Mouse (Mus musculus) kidney, adult 10 weeks (tissue): Measurements from ENCODE around the gene Tex26. TPM values are rescaled to one million over a fixed set of nuclear protein-coding genes. Genes with fewer than 3 reads are reported as not detected.

Experiments
- polyA plus RNA-seq: library from polyadenylated mRNA; stranded (reverse); fragments of 350-450 nt; fragmentation: Illumina TruSeq; extraction: RNeasy Lipid Tissue Mini Kit (QIAGEN cat#74804); gene quantifications from one replicate; pipeline ENCODE4 v1.2.3, GENCODE M21; 2014; ENCODE audit warnings: low read depth, low replicate concordance

Gene Tex26
- polyA plus RNA-seq: not detected

GRCm38 (mm10) chr5:149439531-149440179, at the start of gene Tex26:
Gene Tex26 (plus strand): TSS chr5:149439660.

GRCm38 (mm10) chr5:149411509-149412193, 27.8 kb upstream of the Tex26 start, which contains the start of gene Medag:
Gene Medag (plus strand): TSS chr5:149411749.

Other genes starting within 250 kb of the Tex26 start
- gene Alox5ap, start 174.9 kb upstream of the Tex26 start, polyA plus RNA-seq: 2.1 TPM
- 0.73 TPM for gene Medag, start 27.9 kb upstream of the Tex26 start, polyA plus RNA-seq
- not detected for gene Wdr95, start 89.0 kb downstream of the Tex26 start, polyA plus RNA-seq
- 279 TPM for gene Hsph1, start 196.7 kb downstream of the Tex26 start, polyA plus RNA-seq
- 14.6 TPM for gene B3glct, start 238.6 kb downstream of the Tex26 start, polyA plus RNA-seq